Mouse (Mus musculus): ENCODE measurements around the gene Mef2a. TPM values are rescaled to one million over a fixed set of nuclear protein-coding genes. Genes with fewer than 3 reads are reported as not detected.

Gene Mef2a
- total RNA-seq, 2 experiments from 2014 or later, result 65.0 to 81.0 TPM

DNA sequence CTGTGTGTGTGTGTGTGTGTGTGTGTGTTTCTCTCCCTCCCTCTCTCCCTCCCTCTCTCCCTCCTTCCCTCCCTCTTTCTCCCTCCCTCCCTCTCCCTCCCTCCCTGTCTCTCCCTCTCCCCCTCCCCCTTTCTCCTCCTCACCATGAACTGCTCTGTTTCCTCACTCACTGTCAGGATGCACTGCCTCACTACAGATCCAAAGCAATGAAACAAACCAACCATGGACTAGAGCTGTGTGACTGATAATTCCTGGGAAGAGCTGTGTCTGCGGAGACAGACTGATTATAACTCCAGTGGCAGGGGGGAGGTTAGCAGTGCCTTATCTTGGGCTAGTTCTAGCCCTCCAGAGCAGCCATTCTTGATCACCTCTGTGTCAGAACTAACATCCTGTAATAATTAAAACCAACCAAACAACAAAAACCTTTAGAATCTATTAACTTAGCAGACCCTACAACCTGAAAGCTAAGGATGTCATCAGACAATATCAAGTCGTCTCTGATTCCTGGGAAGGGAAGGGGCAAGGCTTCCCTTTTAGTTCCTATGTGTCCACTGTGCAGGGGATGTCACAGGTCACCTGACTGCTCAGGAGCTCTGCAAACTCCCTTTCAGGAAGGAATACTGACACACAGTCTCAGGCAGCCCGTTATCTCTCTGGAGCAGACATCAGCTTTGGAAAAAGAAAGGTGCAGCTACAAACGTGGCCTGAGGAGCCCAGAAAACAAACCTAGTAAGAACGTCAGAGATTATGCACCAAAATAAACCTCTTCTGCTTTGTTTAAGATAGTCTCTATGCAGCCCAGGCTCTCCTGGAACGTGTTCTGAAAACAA is 162.4 kb downstream of the Mef2a start:
- no peak for DNase-seq

DNA sequence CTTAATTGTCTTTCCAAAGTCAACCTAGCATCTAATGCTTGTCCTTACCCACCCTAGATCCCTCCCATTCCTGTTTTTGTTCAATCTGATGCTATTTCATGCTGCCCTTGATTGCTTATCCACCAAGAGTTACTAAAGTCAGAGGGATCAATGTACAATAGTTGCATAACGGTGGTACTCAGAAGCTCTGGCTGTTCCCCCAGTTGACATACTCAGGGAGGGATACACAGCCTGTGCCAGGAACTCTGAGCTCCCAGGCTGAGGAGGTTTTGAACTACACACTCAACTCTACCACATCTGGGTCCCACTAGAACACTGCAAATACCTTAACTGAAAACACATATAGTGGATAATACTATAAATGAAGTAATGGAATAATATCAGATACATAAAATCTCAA is 164.3 kb downstream of the Mef2a start:
- no peak for DNase-seq

DNA sequence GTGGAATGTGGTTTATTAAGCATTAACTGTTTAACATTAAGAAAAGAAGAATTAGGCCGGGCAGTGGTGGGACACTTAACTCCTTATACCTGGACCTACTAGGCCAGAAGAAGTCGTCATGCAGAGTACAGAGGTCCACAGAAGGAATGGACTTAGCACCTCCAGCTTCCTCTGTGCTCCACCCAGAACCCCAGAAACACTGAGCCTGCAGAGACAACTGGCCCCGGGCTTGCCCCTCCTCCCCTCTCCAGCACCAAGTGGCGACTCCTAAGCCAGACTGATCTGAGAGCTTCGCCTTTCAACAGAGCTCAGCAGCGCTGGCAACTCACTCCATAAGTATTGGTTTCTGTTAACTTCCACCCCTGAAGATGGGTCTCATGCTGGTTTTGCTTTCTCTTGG is 165.0 kb downstream of the Mef2a start:
- DNase-seq, result no peak

DNA sequence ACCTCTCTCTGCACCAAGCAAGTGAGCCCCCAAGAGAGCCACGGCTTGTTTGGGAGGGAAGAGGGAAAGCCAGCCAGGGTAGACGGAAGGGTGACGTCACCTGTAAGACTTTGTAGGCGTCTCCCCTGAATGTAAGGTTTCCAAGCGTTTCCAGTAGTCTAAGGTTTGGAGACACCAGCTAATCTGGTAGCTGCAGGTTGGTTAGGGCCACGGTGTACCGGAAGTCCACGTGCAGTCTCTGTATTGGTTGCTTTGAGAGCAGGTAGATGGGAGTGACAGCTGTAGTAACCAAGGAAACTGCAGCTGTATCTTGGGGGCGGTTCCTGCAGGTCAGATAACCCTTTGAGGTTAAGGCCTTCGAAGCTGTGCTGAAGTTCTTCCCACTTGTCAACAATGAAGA is 166.2 kb downstream of the Mef2a start:
- DNase-seq, result no peak

DNA sequence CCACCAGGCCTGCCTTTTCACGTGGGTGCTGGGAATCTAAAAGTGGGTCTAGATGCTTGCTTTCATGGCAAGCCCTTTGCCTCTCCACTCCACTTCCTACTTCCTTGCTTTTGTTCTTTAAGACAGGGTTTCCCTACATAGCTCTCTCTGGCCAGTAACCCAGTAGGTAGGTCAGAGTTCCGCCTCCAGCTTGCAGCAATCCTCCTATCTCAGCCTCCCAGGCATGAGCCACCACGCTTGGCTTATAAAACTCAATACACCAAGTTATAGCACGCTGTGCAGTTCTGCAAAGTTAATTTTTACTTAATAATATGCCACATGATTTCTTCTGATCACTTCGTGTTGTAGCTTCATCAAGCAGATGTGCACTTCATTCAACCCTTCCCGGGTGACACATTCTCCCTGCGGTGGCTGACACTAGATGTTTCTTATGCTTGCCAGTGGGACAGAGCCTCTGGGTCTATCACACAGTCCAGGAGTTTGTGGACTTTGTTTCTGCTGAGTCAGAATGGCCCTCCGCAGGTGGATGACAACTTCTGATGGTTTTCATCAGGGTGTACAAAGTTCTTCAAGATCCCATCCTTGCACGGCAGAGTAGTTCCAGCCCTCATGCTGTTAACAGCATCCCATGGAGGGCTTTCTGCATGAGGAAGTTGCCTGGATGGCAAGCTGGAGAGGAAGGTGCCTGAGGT is 166.8 kb downstream of the Mef2a start:
- DNase-seq, result no peak

DNA sequence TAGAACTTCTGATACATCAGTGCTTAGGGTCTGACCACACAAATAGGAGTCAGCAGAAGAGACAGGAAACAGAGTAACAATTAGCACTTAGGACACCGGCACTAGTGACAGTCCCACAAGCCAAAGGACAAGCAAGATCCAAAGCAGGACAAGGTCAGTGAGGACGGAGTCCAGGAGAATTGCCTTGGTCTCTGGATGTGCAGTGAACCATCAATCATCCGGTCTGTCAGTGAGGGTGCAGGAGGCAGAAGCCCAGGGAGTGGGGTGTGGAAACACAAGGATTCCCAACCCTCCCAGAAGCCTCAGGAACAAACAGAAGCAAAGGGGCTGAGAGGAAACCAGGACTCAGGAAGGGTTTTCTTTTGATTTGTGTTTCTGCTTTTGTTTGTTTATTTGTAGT is 169.0 kb downstream of the Mef2a start:
- peak; percentile 29 for DNase-seq

DNA sequence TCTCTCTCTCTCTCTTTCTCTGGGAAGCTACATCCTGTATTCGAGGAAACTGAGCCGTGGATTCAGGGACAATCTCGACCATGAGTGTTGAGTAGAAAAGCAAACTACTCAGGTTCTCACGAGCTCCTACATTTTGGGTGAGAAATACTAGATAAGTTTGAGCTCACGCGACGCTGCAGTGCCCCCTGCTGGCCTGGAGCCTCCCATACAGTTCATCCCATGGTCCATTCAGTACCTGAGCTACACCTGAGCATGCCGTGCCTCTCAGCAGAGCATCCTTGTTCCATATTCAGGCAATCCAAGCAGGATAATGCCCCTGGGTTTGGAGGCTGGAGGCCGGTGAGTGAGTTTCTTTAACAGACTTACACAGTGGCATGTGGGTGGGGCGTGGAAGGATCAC is 173.2 kb downstream of the Mef2a start:
- peak; percentile 86 for DNase-seq

DNA sequence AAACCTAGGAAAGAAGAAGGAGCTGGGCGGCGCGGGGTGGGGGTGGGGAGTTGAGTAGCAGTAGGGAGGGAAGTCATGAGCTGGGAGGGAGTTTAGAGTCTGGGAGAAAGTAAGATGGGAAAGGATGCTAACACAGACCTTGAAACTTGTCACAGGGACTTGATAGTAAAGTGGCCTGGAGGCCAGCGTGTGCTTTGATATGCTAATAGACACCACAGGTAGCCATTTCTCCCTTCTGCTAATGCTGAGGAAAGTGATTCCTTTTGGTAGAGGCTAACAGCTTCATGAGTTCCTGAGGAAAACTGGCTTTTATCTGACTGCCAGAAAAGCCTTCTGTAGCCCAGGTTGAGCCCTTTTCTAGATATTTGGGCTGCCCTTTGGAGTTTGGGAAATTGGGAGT is 188.9 kb downstream of the Mef2a start:
- DNase-seq, result no peak

Other genes with a start within 250 kb of the Mef2a start
- gene Lysmd4, start 150.3 kb downstream of the Mef2a start, total RNA-seq (2021), result 10 to 100 TPM in 1 of 2 experiments, 1 to 10 TPM in 1; 9.9 to 12.7 TPM

Measured in adrenal gland, postnatal 10 days (tissue).